Mouse (Mus musculus) G1E (cell line): Measurements from ENCODE around the gene Mcm3.

ENCODE experiments used
- GATA1 ChIP-seq: IDR thresholded peaks from 2 replicates; pipeline ENCODE4 v1.6.1; 2012; ENCODE audit warnings: borderline replicate concordance, low read length, inconsistent platforms, mixed read lengths
- GATA2 ChIP-seq: IDR thresholded peaks from 2 replicates; pipeline ENCODE4 v1.6.1; 2012; ENCODE audit warnings: low read depth, low read length, inconsistent platforms, borderline replicate concordance

GRCm38 (mm10) chr1:20836551-20837125 is 16.5 kb upstream of the Mcm3 start:
- TF ChIP-seq GATA1 = no peak
- no peak for TF ChIP-seq GATA2
